Mouse (Mus musculus) cortical plate, adult 2 months (tissue): ENCODE measurements at regions not wholly inside any gene's neighbourhood (a gene's known extent, or its start where the extent isn't known, plus 50 kb on each side); places are given as distances from the start of the nearest gene placed in this dataset.

Source experiments
- CTCF ChIP-seq: fragments of 200-500 bp; IDR thresholded peaks from 2 replicates; pipeline ENCODE4 v1.5.1; 2011; ENCODE audit warnings: mild to moderate bottlenecking, control low read depth, low read length; ENCODE audit not compliant: insufficient read depth; ENCODE audit errors: extremely low read depth
- POLR2A ChIP-seq: fragments of 200-500 bp; IDR thresholded peaks from 2 replicates; pipeline ENCODE4 v1.6.1; 2011; ENCODE audit warnings: mild to moderate bottlenecking, low read length, control low read depth; ENCODE audit not compliant: insufficient read depth; ENCODE audit errors: extremely low read depth

- TF ChIP-seq POLR2A (no peak), CTCF (no peak)
Observed at GRCm38 (mm10) chr13:53825957-53826580, 229.4 kb downstream of the Drd1 start.
